Mouse (Mus musculus): ENCODE data around the gene Atp8b4.
A peak's percentile ranks its signal among the peaks of the same experiment; 100 is the strongest.

DNA sequence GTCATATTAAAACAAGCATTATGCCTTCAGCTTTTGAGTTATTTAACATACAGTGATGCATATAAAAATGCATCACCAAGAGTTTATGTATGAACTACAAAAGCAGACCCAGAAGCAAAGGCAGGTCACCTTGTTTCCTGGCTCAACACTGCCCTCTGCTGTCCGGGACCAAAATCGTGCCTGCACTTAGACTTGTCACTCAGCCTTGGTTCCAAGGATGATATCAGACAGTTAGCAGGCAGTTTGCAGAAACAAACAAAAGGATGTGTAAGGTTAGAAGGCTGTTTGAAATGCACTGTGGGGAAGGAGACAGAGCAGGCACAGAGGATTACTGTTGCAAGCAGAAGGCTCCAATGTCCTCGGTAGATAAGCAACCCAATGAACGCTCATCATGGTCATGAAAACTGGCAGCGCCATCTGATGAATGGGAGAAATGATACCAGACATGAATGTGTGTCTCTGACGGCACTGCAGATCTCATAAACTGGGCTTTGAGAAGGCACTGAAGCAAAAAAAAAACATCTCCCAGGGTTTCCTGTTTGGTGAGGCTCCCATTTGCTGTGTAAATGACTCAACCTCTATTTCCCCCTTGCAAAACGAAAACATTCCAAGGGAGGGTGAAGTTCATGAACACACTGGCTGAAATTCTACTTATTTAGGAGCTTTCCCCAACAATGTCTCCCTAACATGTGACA, 137.3 kb downstream of the Atp8b4 start:
- TF ChIP-seq CTCF (IDR thresholded peaks at IDR 0.05): peak; percentile 94
- TF ChIP-seq POLR2A (IDR thresholded peaks at IDR 0.05; ENCODE audit: insufficient read depth, low read depth, low read length): no peak
